In genomic region chr1:47432829-47433228, GRCm38 (mm10) we compare ENCODE assay signal across 23 mouse cellular contexts.
DNase-seq lines count a peak whose midpoint lies in the region; ATAC-seq lines count a peak whose summit lies in the region.
"Had no signal": no experiment of that assay in that cellular context is flagged by ENCODE, and none has a peak within 500 bp of the region (broad histone marks: within the 10 kb centered on the region; RNA-seq: fewer than 3 reads in every experiment).

No protein-coding gene starts in this region.

- no peak overlapping the region for H3K4me3 ChIP-seq in limb, embryonic 11.5 days (ENCODE audit: low read depth, low read length)
- H3K4me3 ChIP-seq in limb, embryonic 10.5 days = no peak overlapping the region
- H3K4me3 ChIP-seq: embryonic facial prominence, embryonic 13.5 days; embryonic facial prominence, embryonic 15.5 days; erythroblast, embryonic 14.5 days; forebrain, embryonic 10.5 days; forebrain, embryonic 12.5 days had no signal

- no peaks in the 10 kb centered on the region for H3K4me1 ChIP-seq in limb, embryonic 11.5 days (ENCODE audit: control insufficient read depth, insufficient read depth, low read length)
- H3K4me1 ChIP-seq in limb, embryonic 10.5 days = no peaks in the 10 kb centered on the region
- H3K4me1 ChIP-seq: embryonic facial prominence, embryonic 13.5 days; embryonic facial prominence, embryonic 15.5 days; forebrain, embryonic 10.5 days; forebrain, embryonic 12.5 days had no signal

- no peak overlapping the region for H3K4me2 ChIP-seq in limb, embryonic 11.5 days (ENCODE audit: low read depth, severe bottlenecking)
- H3K4me2 ChIP-seq: embryonic facial prominence, embryonic 13.5 days; embryonic facial prominence, embryonic 15.5 days; forebrain, embryonic 12.5 days had no signal

- no peaks in the 10 kb centered on the region for H3K9me3 ChIP-seq in limb, embryonic 11.5 days (ENCODE audit: control insufficient read depth, low read length)
- no peaks in the 10 kb centered on the region for H3K9me3 ChIP-seq in limb, embryonic 10.5 days (replicated peaks)
- H3K9me3 ChIP-seq: embryonic facial prominence, embryonic 13.5 days; embryonic facial prominence, embryonic 15.5 days; forebrain, embryonic 10.5 days; forebrain, embryonic 12.5 days had no signal

- WGBS in limb, embryonic 11.5 days = 32% methylated on average over 1 of the region's 1 CpGs
- WGBS in limb, embryonic 10.5 days = 62% methylated on average over 1 of the region's 1 CpGs

- DNase-seq in limb, embryonic 11.5 days (ENCODE audit: low spot score) = peak; percentile 47
- no peak for DNase-seq in limb, embryonic 10.5 days (ENCODE audit: low spot score)
- peak; percentile 18 for DNase-seq in embryo, embryonic 11 days
- DNase-seq in hindlimb bud, embryonic 11.5 days (ENCODE audit: extremely low spot score, low read depth, low spot score) = peak; percentile 73
- no peak for DNase-seq in urinary bladder, postnatal 36 days (ENCODE audit: low spot score in 2 of 2)
- no peak for DNase-seq in urinary bladder, postnatal 10 days (ENCODE audit: low spot score)
- DNase-seq in kidney, postnatal 10 days = no peak
- DNase-seq: adrenal gland, adult 2 months; adrenal gland, postnatal 10 days; adrenal gland, postnatal 25 days; cerebellum, adult 11 months; cerebellum, adult 18-20 months; cerebellum, adult 8-10 months; cerebellum, adult 9-11 months; cerebellum, postnatal 14 days; cerebellum, postnatal 36 days had no signal

- H3K27me3 ChIP-seq in limb, embryonic 11.5 days (ENCODE audit: control insufficient read depth, insufficient read depth, low read length) = no peaks in the 10 kb centered on the region
- no peaks in the 10 kb centered on the region for H3K27me3 ChIP-seq in limb, embryonic 10.5 days (ENCODE audit: low read depth, poor library complexity, severe bottlenecking)
- H3K27me3 ChIP-seq: embryonic facial prominence, embryonic 13.5 days; embryonic facial prominence, embryonic 15.5 days; forebrain, embryonic 12.5 days had no signal

- H3K36me3 ChIP-seq in limb, embryonic 11.5 days (ENCODE audit: control insufficient read depth, insufficient read depth, low read length) = no peaks in the 10 kb centered on the region
- no peaks in the 10 kb centered on the region for H3K36me3 ChIP-seq in limb, embryonic 10.5 days
- H3K36me3 ChIP-seq: embryonic facial prominence, embryonic 13.5 days; embryonic facial prominence, embryonic 15.5 days; forebrain, embryonic 10.5 days; forebrain, embryonic 12.5 days had no signal

- H3K27ac ChIP-seq in limb, embryonic 11.5 days (replicated peaks; ENCODE audit: low read depth, low read length) = no peak overlapping the region
- no peak overlapping the region for H3K27ac ChIP-seq in limb, embryonic 10.5 days
- H3K27ac ChIP-seq: embryonic facial prominence, embryonic 13.5 days; embryonic facial prominence, embryonic 15.5 days; forebrain, embryonic 10.5 days; forebrain, embryonic 12.5 days had no signal

- peak; percentile 54; the same call in 1 of the 2 replicates for ATAC-seq in limb, embryonic 11.5 days (ENCODE audit: insufficient number of reproducible peaks, low FRiP score, low TSS enrichment, low read depth)
- ATAC-seq: forebrain, embryonic 14.5 days; forebrain, embryonic 16.5 days had no signal

- H3K9ac ChIP-seq in limb, embryonic 11.5 days (ENCODE audit: low read length) = no peak overlapping the region
- H3K9ac ChIP-seq: embryonic facial prominence, embryonic 13.5 days; embryonic facial prominence, embryonic 15.5 days; forebrain, embryonic 12.5 days had no signal

Comparison
In these comparisons a context has a peak if more than half of its experiments do, and no peak if none do; other contexts are left out.
1. DNase-seq: peak in limb, embryonic 11.5 days (single experiment), embryo, embryonic 11 days (single experiment) and hindlimb bud, embryonic 11.5 days (single experiment); none in limb, embryonic 10.5 days (single experiment), urinary bladder, postnatal 36 days (0 of 2), urinary bladder, postnatal 10 days (single experiment) and kidney, postnatal 10 days (single experiment).